Mouse (Mus musculus): ENCODE data around the gene Paqr8.

- TF ChIP-seq CTCF (IDR thresholded peaks at IDR 0.05; ENCODE audit: extremely low read depth, insufficient read length, insufficient replicate concordance, low read depth, low read length) = no peak
- no peak for TF ChIP-seq POLR2A (IDR thresholded peaks at IDR 0.05; ENCODE audit: low read depth, low read length)
Observed at GRCm38 (mm10) chr1:20917496-20918050, 27.2 kb downstream of the Paqr8 start.
